Mouse (Mus musculus) heart, embryonic 16.5 days (tissue): Measurements from ENCODE around the gene Trim28. TPM values are rescaled to one million over a fixed set of nuclear protein-coding genes. Genes with fewer than 3 reads are reported as not detected.

Experiments
- ATAC-seq: fragments of 200-750 bp; cut with Nextera tagmentation; replicated peaks from 2 replicates; pipeline ENCODE4 v1.8.0; 2017; ENCODE audit warnings: moderate number of reproducible peaks; ENCODE audit not compliant: insufficient read depth, low FRiP score; ENCODE audit errors: extremely low read depth
- H3K27ac ChIP-seq: fragments of 300-500 bp; sonication (generic); 2 replicates; pipeline ENCODE4 v1.5.1; 2014; ENCODE audit warnings: mild to moderate bottlenecking, low read length, control low read depth, moderate library complexity
- H3K27me3 ChIP-seq: fragments of 300-500 bp; sonication (generic); 2 replicates; pipeline ENCODE4 v1.6.1; 2014; ENCODE audit warnings: low read length, mixed read lengths; ENCODE audit not compliant: control insufficient read depth, insufficient read depth
- H3K36me3 ChIP-seq: fragments of 300-500 bp; sonication (generic); 2 replicates; pipeline ENCODE4 v1.6.1; 2014; ENCODE audit not compliant: control insufficient read depth, insufficient read depth
- H3K4me1 ChIP-seq: fragments of 300-500 bp; sonication (generic); 2 replicates; pipeline ENCODE4 v1.6.1; 2014; ENCODE audit warnings: low read length, mixed read lengths; ENCODE audit not compliant: control insufficient read depth, insufficient read depth
- H3K4me2 ChIP-seq: fragments of 300-500 bp; sonication (generic); 2 replicates; pipeline ENCODE4 v1.6.1; 2014; ENCODE audit warnings: low read depth, mild to moderate bottlenecking, control low read depth, low read length
- H3K4me3 ChIP-seq: fragments of 300-500 bp; sonication (generic); 2 replicates; pipeline ENCODE4 v1.5.1; 2014; ENCODE audit warnings: mild to moderate bottlenecking, control low read depth, low read length
- H3K9ac ChIP-seq: fragments of 300-500 bp; sonication (generic); 2 replicates; pipeline ENCODE4 v1.6.1; 2014; ENCODE audit warnings: low read length, control low read depth
- H3K9me3 ChIP-seq: fragments of 300-500 bp; sonication (generic); replicated peaks from 2 replicates; pipeline ENCODE4 v1.6.1; 2016; ENCODE audit warnings: low read length; ENCODE audit not compliant: control insufficient read depth
- WGBS: fragments of 180-500 bp; shearing (Covaris S2); extraction: QIAGEN DNeasy Blood & Tissue Kit; methylation state at CpG from one replicate; pipeline ENCODE4 v1.1.7; 2014; 5-methylcytosine and 5-hydroxymethylcytosine counted together
- polyA plus RNA-seq: library from polyadenylated mRNA; unstranded; fragments of >200 nt; fragmentation: Nextera tagmentation; extraction: Ambion mirVana; gene quantifications from 2 replicates; pipeline ENCODE4 v1.2.1, GENCODE M21; 2015

Trim28 gene
- polyA plus RNA-seq, 1 experiment from 2014 or later = 123 TPM

GRCm38 (mm10) chr7:12992222-12992621 is 6.7 kb upstream of the Trim28 start:
- H3K4me1 ChIP-seq = no peaks in the 10 kb centered on the region
- no peaks in the 10 kb centered on the region for H3K27me3 ChIP-seq
- H3K9ac ChIP-seq = no peak overlapping the region
- no peak overlapping the region for H3K4me2 ChIP-seq
- no peaks in the 10 kb centered on the region for H3K36me3 ChIP-seq
- ATAC-seq = no peak
- H3K9me3 ChIP-seq = no peaks in the 10 kb centered on the region
- 3% methylated on average over 3 of the region's 3 CpGs for WGBS
- H3K27ac ChIP-seq = no peak overlapping the region
- no peak overlapping the region for H3K4me3 ChIP-seq

- H3K4me3 ChIP-seq = no peak overlapping the region
- no peaks in the 10 kb centered on the region for H3K4me1 ChIP-seq
- no peak overlapping the region for H3K4me2 ChIP-seq
- WGBS = 80% methylated on average over 10 of the region's 10 CpGs
- H3K27me3 ChIP-seq = no peaks in the 10 kb centered on the region
- H3K36me3 ChIP-seq = no peaks in the 10 kb centered on the region
- H3K27ac ChIP-seq = no peak overlapping the region
- H3K9ac ChIP-seq = no peak overlapping the region
- ATAC-seq = no peak
- H3K9me3 ChIP-seq = no peaks in the 10 kb centered on the region
Observed at GRCm38 (mm10) chr7:12993148-12993547, 5.8 kb upstream of the Trim28 start.

DNA sequence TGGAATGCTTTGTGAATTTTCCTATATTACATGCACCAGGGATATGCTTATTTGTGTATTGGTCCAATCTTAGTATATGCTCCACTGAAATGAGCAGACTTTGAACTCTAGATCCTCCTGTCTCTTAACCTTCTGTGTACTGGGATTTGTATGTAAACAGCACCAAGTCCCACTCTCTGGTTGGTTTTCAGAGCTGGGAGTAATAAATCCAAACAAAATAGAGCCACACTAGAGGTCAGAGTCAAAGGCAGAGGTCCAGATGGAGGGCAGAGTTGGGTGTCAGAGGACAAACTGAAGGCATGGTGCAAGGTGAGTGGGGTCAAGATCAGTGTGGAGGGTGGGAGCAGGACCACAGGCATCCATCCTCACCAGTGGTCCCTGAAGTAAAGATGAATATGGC is 3.1 kb upstream of the Trim28 start:
- ATAC-seq = no peak
- H3K9me3 ChIP-seq = no peaks in the 10 kb centered on the region
- H3K4me1 ChIP-seq = no peaks in the 10 kb centered on the region
- no peak overlapping the region for H3K9ac ChIP-seq
- no peaks in the 10 kb centered on the region for H3K36me3 ChIP-seq
- H3K4me2 ChIP-seq = no peak overlapping the region
- H3K27ac ChIP-seq = no peak overlapping the region
- H3K27me3 ChIP-seq = no peaks in the 10 kb centered on the region
- H3K4me3 ChIP-seq = no peak overlapping the region

GRCm38 (mm10) chr7:12997230-12997629 is 1.7 kb upstream of the Trim28 start:
- Histone ChIP-seq H3K27me3 (no peaks in the 10 kb centered on the region), H3K9ac (no peak overlapping the region), H3K9me3 (no peaks in the 10 kb centered on the region), H3K27ac (no peak overlapping the region), H3K4me2 (no peak overlapping the region), H3K4me1 (no peaks in the 10 kb centered on the region), H3K4me3 (no peak overlapping the region), H3K36me3 (no peaks in the 10 kb centered on the region)
- no peak for ATAC-seq
- WGBS = 55% methylated on average over 5 of the region's 5 CpGs

DNA sequence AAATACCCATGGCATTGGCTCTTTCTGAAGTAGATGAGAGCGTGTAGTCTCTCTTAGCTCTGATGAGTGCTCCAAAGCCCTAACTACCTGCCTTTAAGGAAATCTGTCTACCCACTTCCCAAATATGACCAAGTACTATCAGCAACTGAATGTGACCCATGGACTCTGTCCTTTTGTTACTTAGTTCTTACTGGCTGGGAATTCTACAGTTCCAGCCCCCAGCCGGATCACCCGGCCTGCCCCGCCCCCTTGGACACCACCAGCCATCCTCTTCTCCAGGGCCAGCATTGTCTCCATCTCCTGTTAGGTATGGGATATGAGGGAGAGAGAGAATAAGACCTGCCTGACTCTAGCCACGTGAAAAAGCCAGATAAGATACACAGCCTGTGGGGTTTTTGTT is 861 bp upstream of the Trim28 start, which contains the start of gene Slc27a5:
Gene Slc27a5 (minus strand): TSS at position 140 of the 400 bp plus-strand sequence.
- Histone ChIP-seq H3K27ac (no peak within 1 kb of the TSS), H3K27me3 (no peaks in the 10 kb centered on the region), H3K4me1 (no peaks in the 10 kb centered on the region), H3K36me3 (no peaks in the 10 kb centered on the region), H3K9ac (no peak within 1 kb of the TSS), H3K9me3 (no peaks in the 10 kb centered on the region), H3K4me3 (no peak within 1 kb of the TSS), H3K4me2 (no peak within 1 kb of the TSS)
- ATAC-seq = no peak
- 73% methylated on average over 5 of the region's 5 CpGs for WGBS

DNA sequence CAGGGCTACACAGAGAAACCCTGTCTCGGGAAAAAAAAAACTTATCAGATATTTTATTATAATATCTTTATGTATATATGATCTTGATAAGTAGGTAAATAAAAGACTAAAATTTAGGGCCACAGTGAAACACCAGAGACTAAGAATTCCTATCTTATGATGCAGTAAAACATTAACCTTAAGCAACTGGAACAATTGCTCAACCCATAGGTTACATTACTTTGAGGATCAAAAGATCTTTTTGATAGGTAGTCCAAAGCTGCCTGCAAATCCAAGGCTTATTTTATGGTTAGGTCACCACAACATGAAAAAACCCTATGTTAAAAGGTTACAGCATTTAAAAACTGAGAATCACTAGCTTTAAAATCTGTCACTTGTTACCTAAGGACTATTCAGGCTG is 2.7 kb downstream of the Trim28 start:
- H3K9me3 ChIP-seq = no peaks in the 10 kb centered on the region
- WGBS = 58% methylated on average over 1 of the region's 1 CpGs
- no peak overlapping the region for H3K4me2 ChIP-seq
- H3K36me3 ChIP-seq = peaks cover 14% of the 10 kb centered on the region
- 0 out of 2 replicates have a peak, but pooled peaks cover under 1% of the 10 kb centered on the region for H3K4me1 ChIP-seq
- no peak for ATAC-seq
- H3K4me3 ChIP-seq = no peak overlapping the region
- no peak overlapping the region for H3K9ac ChIP-seq
- no peak overlapping the region for H3K27ac ChIP-seq
- no peaks in the 10 kb centered on the region for H3K27me3 ChIP-seq

GRCm38 (mm10) chr7:13003380-13003779 is 4.5 kb downstream of the Trim28 start:
- Histone ChIP-seq H3K9me3 (no peaks in the 10 kb centered on the region), H3K27me3 (no peaks in the 10 kb centered on the region), H3K36me3 (peaks cover 29% of the 10 kb centered on the region), H3K9ac (no peak overlapping the region), H3K4me2 (no peak overlapping the region), H3K27ac (no peak overlapping the region), H3K4me3 (no peak overlapping the region), H3K4me1 (peaks cover 6% of the 10 kb centered on the region; the same call in 1 of the 2 replicates)
- WGBS = 74% methylated on average over 5 of the region's 5 CpGs
- no peak for ATAC-seq

DNA sequence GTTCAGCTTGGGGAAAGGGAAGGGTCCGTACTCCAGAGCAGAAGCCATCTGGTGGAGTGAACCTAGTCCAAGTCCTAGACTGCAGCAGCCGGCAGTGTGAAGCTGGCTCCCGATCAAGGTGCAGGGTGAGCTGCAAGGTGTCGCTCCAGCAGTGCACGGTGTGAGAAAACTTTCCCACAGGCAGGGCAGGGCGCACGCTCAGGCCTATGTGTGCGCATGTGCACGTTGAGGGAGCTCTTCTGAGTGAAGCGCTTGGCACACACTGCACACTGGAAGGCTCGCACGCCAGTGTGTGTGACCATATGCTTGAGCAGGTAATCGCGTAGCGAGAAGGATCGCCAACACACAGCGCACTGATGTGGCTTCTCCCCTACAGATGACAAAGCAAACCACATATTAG is 7.1 kb downstream of the Trim28 start:
- Histone ChIP-seq H3K4me2 (no peak overlapping the region), H3K4me3 (no peak overlapping the region), H3K36me3 (peaks cover 29% of the 10 kb centered on the region), H3K27ac (no peak overlapping the region), H3K9ac (no peak overlapping the region), H3K4me1 (peaks cover 19% of the 10 kb centered on the region), H3K9me3 (no peaks in the 10 kb centered on the region), H3K27me3 (no peaks in the 10 kb centered on the region)
- 87% methylated on average over 17 of the region's 17 CpGs for WGBS
- no peak for ATAC-seq

- Histone ChIP-seq H3K4me1 (peaks cover 19% of the 10 kb centered on the region), H3K27ac (no peak overlapping the region), H3K4me3 (no peak overlapping the region), H3K9me3 (no peaks in the 10 kb centered on the region), H3K9ac (peak overlapping the region; percentile 20; the same call in 1 of the 2 replicates), H3K4me2 (no peak overlapping the region), H3K36me3 (peaks cover 29% of the 10 kb centered on the region), H3K27me3 (no peaks in the 10 kb centered on the region)
- no peak for ATAC-seq
- 80% methylated on average over 10 of the region's 10 CpGs for WGBS
Observed at GRCm38 (mm10) chr7:13006531-13006930, 7.6 kb downstream of the Trim28 start.
